In genomic region chr10:59902606-59902990, GRCm38 (mm10) we compare ENCODE assay signal across 7 mouse cellular contexts. TPM values are rescaled to one million over a fixed set of nuclear protein-coding genes. Genes with fewer than 3 reads are reported as not detected.
DNase-seq lines count a peak whose midpoint lies in the region; ATAC-seq and TF ChIP-seq lines count a peak whose summit lies in the region.

No protein-coding gene starts in this region.

- TF ChIP-seq EP300 in heart, postnatal 0 days (IDR thresholded peaks at IDR 0.05; ENCODE audit: low read depth) = no peak

- no peaks in the 10 kb centered on the region for H3K9me3 ChIP-seq in heart, postnatal 0 days (replicated peaks; ENCODE audit: control insufficient read depth, low read length)
- no peaks in the 10 kb centered on the region for H3K9me3 ChIP-seq in hindbrain, embryonic 16.5 days (ENCODE audit: control insufficient read depth, low read length)

- no peaks in the 10 kb centered on the region for H3K27me3 ChIP-seq in heart, postnatal 0 days (ENCODE audit: control insufficient read depth, insufficient read depth, low read length)
- H3K27me3 ChIP-seq in hindbrain, embryonic 16.5 days (replicated peaks; ENCODE audit: control insufficient read depth, insufficient read depth, low read length) = no peaks in the 10 kb centered on the region

- H3K27ac ChIP-seq in heart, postnatal 0 days (ENCODE audit: low read depth) = 0 out of 2 replicates have a peak overlapping the region, but pooled peaks have one; percentile 23
- H3K27ac ChIP-seq in hindbrain, embryonic 16.5 days (ENCODE audit: low read depth, low read length) = peak overlapping the region; percentile 29; the same call in 1 of the 2 replicates

- H3K4me2 ChIP-seq in heart, postnatal 0 days (ENCODE audit: low read depth, low read length) = no peak overlapping the region
- no peak overlapping the region for H3K4me2 ChIP-seq in hindbrain, embryonic 16.5 days (ENCODE audit: low read length)

- 64% methylated on average over 8 of the region's 8 CpGs for WGBS in heart, postnatal 0 days
- WGBS in hindbrain, embryonic 16.5 days = 56% methylated on average over 8 of the region's 8 CpGs

- peaks cover 58% of the 10 kb centered on the region for H3K4me1 ChIP-seq in heart, postnatal 0 days (ENCODE audit: control insufficient read depth, insufficient read depth)
- H3K4me1 ChIP-seq in hindbrain, embryonic 16.5 days (ENCODE audit: control insufficient read depth, insufficient read depth, low read depth, low read length) = peaks cover 46% of the 10 kb centered on the region

- H3K36me3 ChIP-seq in heart, postnatal 0 days (replicated peaks; ENCODE audit: control insufficient read depth, insufficient read depth, low read length) = peaks cover 7% of the 10 kb centered on the region
- H3K36me3 ChIP-seq in hindbrain, embryonic 16.5 days (ENCODE audit: control insufficient read depth, insufficient read depth, low read length) = no peaks in the 10 kb centered on the region

- intact Hi-C loops in heart, postnatal 14 days (cut with DNase I) = no loop called here

- ATAC-seq in heart, postnatal 0 days (ENCODE audit: insufficient read depth, low read depth) = no peak
- no peak for ATAC-seq in hindbrain, embryonic 16.5 days

- no peak overlapping the region for H3K4me3 ChIP-seq in heart, postnatal 0 days (ENCODE audit: low read depth, low read length)
- H3K4me3 ChIP-seq in hindbrain, embryonic 16.5 days (ENCODE audit: low read length) = no peak overlapping the region

- no peak for TF ChIP-seq CTCF in heart, postnatal 0 days (IDR thresholded peaks at IDR 0.05; ENCODE audit: low read depth)

- no peak for DNase-seq in heart, postnatal 0 days (ENCODE audit: low spot score)
- DNase-seq in heart, postnatal 14 days = no peak
- peak; percentile 32 for DNase-seq in thymus, postnatal 4 days
- DNase-seq in thymus, postnatal 10 days (ENCODE audit: low spot score in 2 of 2) = no peak
- DNase-seq in right cerebral cortex, postnatal 10 days (ENCODE audit: low spot score in 2 of 2) = no peak
- no peak for DNase-seq in right cerebral cortex, postnatal 36 days (ENCODE audit: low spot score in 2 of 2)

- no peak overlapping the region; the same call in 1 of the 2 replicates for H3K9ac ChIP-seq in heart, postnatal 0 days (replicated peaks; ENCODE audit: low read depth, low read length)
- H3K9ac ChIP-seq in hindbrain, embryonic 16.5 days (ENCODE audit: low read depth, low read length) = no peak overlapping the region

RNA-seq across cellular contexts. Expression of gene Dnajb12, which starts 23.2 kb away (rescaled TPM):
- total RNA-seq in heart, postnatal 0 days (2014; rRNA removed; ENCODE audit: low replicate concordance) = 48.5 and 50.0 TPM in 2 replicates
- polyA plus RNA-seq in heart, postnatal 0 days (2015; fragmentation: Nextera tagmentation; extraction: Ambion mirVana) = 18.4 and 18.5 TPM in 2 replicates
- 10 to 100 TPM; 34.7 to 35.7 TPM for total RNA-seq in heart, postnatal 14 days (2021)
- 20.6 and 23.7 TPM in 2 replicates for polyA plus RNA-seq in hindbrain, embryonic 16.5 days (2015; fragmentation: Nextera tagmentation; extraction: Ambion mirVana)

RNA-seq across cellular contexts. Expression of gene Ddit4, which starts 49.0 kb away (rescaled TPM):
- 30.3 and 35.6 TPM in 2 replicates for total RNA-seq in heart, postnatal 0 days (2014; rRNA removed; ENCODE audit: low replicate concordance)
- 17.0 and 17.4 TPM in 2 replicates for polyA plus RNA-seq in heart, postnatal 0 days (2015; fragmentation: Nextera tagmentation; extraction: Ambion mirVana)
- 100 to 1,000 TPM; 188 to 191 TPM for total RNA-seq in heart, postnatal 14 days (2021)
- 75.3 and 97.1 TPM in 2 replicates for polyA plus RNA-seq in hindbrain, embryonic 16.5 days (2015; fragmentation: Nextera tagmentation; extraction: Ambion mirVana)
